Mouse (Mus musculus) MEL (cell line): Measurements from ENCODE around the gene Plcxd2. TPM values are rescaled to one million over a fixed set of nuclear protein-coding genes. Genes with fewer than 3 reads are reported as not detected.

ENCODE experiments used
- DNase-seq: peaks from one replicate; pipeline ENCODE4 v3.0.0; 2011; ENCODE audit warnings: low read depth, low spot score
- H3K27ac ChIP-seq: 2 replicates; pipeline ENCODE4 v1.5.1; 2012; ENCODE audit warnings: low read depth, mild to moderate bottlenecking, control low read depth, low read length, moderate library complexity; ENCODE audit not compliant: control insufficient read depth
- H3K27me3 ChIP-seq, 2 experiments: fragments of 150-350 bp in 1 of 2; sonication (generic) in 1 of 2; 2 replicates each; pipeline ENCODE4 v1.6.1; 2012; ENCODE audit warnings: low read length in 2 of 2, mild to moderate bottlenecking in 2 of 2, improper control_type of control experiment in 1 of 2, moderate library complexity in 1 of 2; ENCODE audit not compliant: insufficient read depth in 2 of 2, control insufficient read depth in 1 of 2
- H3K36me3 ChIP-seq, 2 experiments: 2 replicates each; pipeline ENCODE4 v1.6.1; 2012 to 2014; ENCODE audit warnings: low read length in 2 of 2, improper control_type of control experiment in 1 of 2, inconsistent platforms in 1 of 2, mild to moderate bottlenecking in 1 of 2; ENCODE audit not compliant: insufficient read depth in 2 of 2, control insufficient read depth in 1 of 2
- H3K4me1 ChIP-seq, 2 experiments: fragments of 150-350 bp in 1 of 2; sonication (generic) in 1 of 2; 2 replicates each; pipeline ENCODE4 v1.6.1; 2012; ENCODE audit warnings: low read length in 2 of 2, improper control_type of control experiment in 1 of 2, mild to moderate bottlenecking in 1 of 2; ENCODE audit not compliant: insufficient read depth in 2 of 2, control insufficient read depth in 1 of 2
- H3K4me3 ChIP-seq, 2 experiments: fragments of 150-350 bp in 1 of 2; sonication (generic) in 1 of 2; 2 replicates each; pipeline ENCODE4 v1.5.1; 2012; ENCODE audit warnings: low read depth in 2 of 2, low read length in 2 of 2, mild to moderate bottlenecking in 2 of 2, moderate library complexity in 2 of 2, control low read depth in 1 of 2, improper control_type of control experiment in 1 of 2; ENCODE audit not compliant: control insufficient read depth in 1 of 2, insufficient read depth in 1 of 2
- H3K79me2 ChIP-seq: 2 replicates; pipeline ENCODE4 v1.6.1; 2012; ENCODE audit warnings: mild to moderate bottlenecking, low read length, moderate library complexity; ENCODE audit not compliant: control insufficient read depth, poor library complexity, insufficient read depth
- H3K9ac ChIP-seq: 2 replicates; pipeline ENCODE4 v1.6.1; 2012; ENCODE audit warnings: low read depth, mild to moderate bottlenecking, control low read depth, low read length, moderate library complexity; ENCODE audit not compliant: control insufficient read depth, poor library complexity, severe bottlenecking
- H3K9me3 ChIP-seq: fragments of 150-350 bp; sonication (generic); replicated peaks from 2 replicates; pipeline ENCODE4 v1.6.1; 2012; ENCODE audit warnings: mild to moderate bottlenecking, low read length, improper control_type of control experiment, moderate library complexity; ENCODE audit not compliant: insufficient read depth
- BHLHE40 ChIP-seq: IDR thresholded peaks from 2 replicates; pipeline ENCODE4 v1.6.1; 2012; ENCODE audit warnings: low read depth, mild to moderate bottlenecking, inconsistent platforms, low read length, improper control_type of control experiment, borderline replicate concordance
- CHD1 ChIP-seq: IDR thresholded peaks from 2 replicates; pipeline ENCODE4 v1.6.1; 2012; ENCODE audit warnings: low read depth, mild to moderate bottlenecking, inconsistent platforms, low read length, improper control_type of control experiment
- CHD2 ChIP-seq: IDR thresholded peaks from 2 replicates; pipeline ENCODE4 v1.6.1; 2011; ENCODE audit warnings: low read length, improper control_type of control experiment
- E2F4 ChIP-seq: IDR thresholded peaks from 2 replicates; pipeline ENCODE4 v1.6.1; 2011; ENCODE audit warnings: low read depth, low read length, improper control_type of control experiment, borderline replicate concordance
- GATA1 ChIP-seq: IDR thresholded peaks from 2 replicates; pipeline ENCODE4 v1.6.1; 2011; ENCODE audit warnings: low read depth, low read length, improper control_type of control experiment
- HCFC1 ChIP-seq: IDR thresholded peaks from 2 replicates; pipeline ENCODE4 v1.6.1; 2012; ENCODE audit warnings: low read depth, mild to moderate bottlenecking, inconsistent platforms, low read length, improper control_type of control experiment, moderate library complexity
- JUND ChIP-seq: IDR thresholded peaks from 2 replicates; pipeline ENCODE4 v1.6.1; 2011; ENCODE audit warnings: low read depth, mild to moderate bottlenecking, improper control_type of control experiment, low read length
- KAT2A ChIP-seq: conservative IDR thresholded peaks from 2 replicates; pipeline ENCODE4 v1.6.1; 2012; ENCODE audit warnings: low read depth, low read length, improper control_type of control experiment, inconsistent platforms
- MAFK ChIP-seq: IDR thresholded peaks from 2 replicates; pipeline ENCODE4 v1.6.1; 2011; ENCODE audit warnings: low read depth, mild to moderate bottlenecking, low read length, improper control_type of control experiment, borderline replicate concordance
- MAZ ChIP-seq: IDR thresholded peaks from 2 replicates; pipeline ENCODE4 v1.6.1; 2012; ENCODE audit warnings: low read depth, mild to moderate bottlenecking, inconsistent platforms, low read length, improper control_type of control experiment
- MEF2A ChIP-seq: IDR thresholded peaks from 2 replicates; pipeline ENCODE4 v1.6.1; 2014; ENCODE audit warnings: low read depth, mild to moderate bottlenecking, inconsistent platforms, low read length, improper control_type of control experiment; ENCODE audit not compliant: poor library complexity, insufficient replicate concordance, severe bottlenecking; ENCODE audit errors: extremely low read depth
- MYC ChIP-seq: IDR thresholded peaks from 2 replicates; pipeline ENCODE4 v1.6.1; 2011; ENCODE audit warnings: low read depth, mild to moderate bottlenecking, low read length, improper control_type of control experiment, moderate library complexity
- NELFE ChIP-seq: IDR thresholded peaks from 2 replicates; pipeline ENCODE4 v1.6.1; 2011; ENCODE audit warnings: low read depth, low read length, improper control_type of control experiment
- NRF1 ChIP-seq: IDR thresholded peaks from 2 replicates; pipeline ENCODE4 v1.6.1; 2014; ENCODE audit warnings: low read depth, mild to moderate bottlenecking, inconsistent platforms, low read length, improper control_type of control experiment, moderate library complexity; ENCODE audit not compliant: poor library complexity, insufficient read depth, severe bottlenecking
- POLR2A ChIP-seq, 2 experiments: IDR thresholded peaks; 2 replicates each; pipeline ENCODE4 v1.6.1; 2011 to 2012; ENCODE audit warnings: low read length in 2 of 2, mild to moderate bottlenecking in 2 of 2, control low read depth in 1 of 2, improper control_type of control experiment in 1 of 2, low read depth in 1 of 2, moderate library complexity in 1 of 2; ENCODE audit not compliant: control insufficient read depth in 1 of 2, insufficient read depth in 1 of 2, poor library complexity in 1 of 2
- POLR2AphosphoS2 ChIP-seq: IDR thresholded peaks from 2 replicates; pipeline ENCODE4 v1.6.1; 2011; ENCODE audit warnings: low read length, improper control_type of control experiment
- RCOR1 ChIP-seq: IDR thresholded peaks from 2 replicates; pipeline ENCODE4 v1.6.1; 2012; ENCODE audit warnings: low read depth, mild to moderate bottlenecking, inconsistent platforms, low read length, improper control_type of control experiment
- SIN3A ChIP-seq: IDR thresholded peaks from 2 replicates; pipeline ENCODE4 v1.6.1; 2012; ENCODE audit warnings: low read length, improper control_type of control experiment, inconsistent platforms
- TBP ChIP-seq: IDR thresholded peaks from 2 replicates; pipeline ENCODE4 v1.8.0; 2011; ENCODE audit warnings: low read depth, low read length, improper control_type of control experiment
- TCF12 ChIP-seq: IDR thresholded peaks from 2 replicates; pipeline ENCODE4 v1.6.1; 2014; ENCODE audit warnings: low read depth, mild to moderate bottlenecking, inconsistent platforms, low read length, improper control_type of control experiment, moderate library complexity
- UBTF ChIP-seq: IDR thresholded peaks from 2 replicates; pipeline ENCODE4 v1.6.1; 2012; ENCODE audit warnings: low read depth, mild to moderate bottlenecking, inconsistent platforms, low read length, improper control_type of control experiment, moderate library complexity, borderline replicate concordance; ENCODE audit not compliant: insufficient read depth
- USF1 ChIP-seq: IDR thresholded peaks from 2 replicates; pipeline ENCODE4 v1.6.1; 2014; ENCODE audit warnings: low read depth, mild to moderate bottlenecking, inconsistent platforms, low read length, improper control_type of control experiment, moderate library complexity
- USF2 ChIP-seq, 2 experiments: IDR thresholded peaks; 2 replicates each; pipeline ENCODE4 v1.6.1; 2011 to 2012; ENCODE audit warnings: improper control_type of control experiment in 2 of 2, low read length in 2 of 2, borderline replicate concordance in 1 of 2, inconsistent platforms in 1 of 2, low read depth in 1 of 2, mild to moderate bottlenecking in 1 of 2; ENCODE audit not compliant: insufficient read depth in 1 of 2
- ZKSCAN1 ChIP-seq: IDR thresholded peaks from 2 replicates; pipeline ENCODE4 v1.6.1; 2012; ENCODE audit warnings: low read depth, mild to moderate bottlenecking, inconsistent platforms, low read length, improper control_type of control experiment, moderate library complexity
- ZNF384 ChIP-seq: IDR thresholded peaks from 2 replicates; pipeline ENCODE4 v1.6.1; 2012; ENCODE audit warnings: low read depth, mild to moderate bottlenecking, inconsistent platforms, low read length, improper control_type of control experiment
- polyA plus RNA-seq, 2 experiments: library from polyadenylated mRNA; stranded (reverse) in 1 of 2; unstranded in 1 of 2; fragments of >175 nt in 1 of 2; fragments of >200 nt in 1 of 2; gene quantifications; 2 replicates each; pipeline versions ENCODE4 v1.2.1 to v1.2.4; 2012; ENCODE audit warnings: low replicate concordance in 2 of 2, low read depth in 1 of 2; ENCODE audit not compliant: insufficient read length in 2 of 2, insufficient read depth in 1 of 2, missing spikeins in 1 of 2
- total RNA-seq: library from RNA; depleted of rRNA; stranded (reverse); fragments of 300-350 nt; gene quantifications from 2 replicates; pipeline ENCODE4 v1.2.3, GENCODE M21; 2012

Gene Plcxd2
- total and polyA plus RNA-seq, 3 experiments: not detected

DNA sequence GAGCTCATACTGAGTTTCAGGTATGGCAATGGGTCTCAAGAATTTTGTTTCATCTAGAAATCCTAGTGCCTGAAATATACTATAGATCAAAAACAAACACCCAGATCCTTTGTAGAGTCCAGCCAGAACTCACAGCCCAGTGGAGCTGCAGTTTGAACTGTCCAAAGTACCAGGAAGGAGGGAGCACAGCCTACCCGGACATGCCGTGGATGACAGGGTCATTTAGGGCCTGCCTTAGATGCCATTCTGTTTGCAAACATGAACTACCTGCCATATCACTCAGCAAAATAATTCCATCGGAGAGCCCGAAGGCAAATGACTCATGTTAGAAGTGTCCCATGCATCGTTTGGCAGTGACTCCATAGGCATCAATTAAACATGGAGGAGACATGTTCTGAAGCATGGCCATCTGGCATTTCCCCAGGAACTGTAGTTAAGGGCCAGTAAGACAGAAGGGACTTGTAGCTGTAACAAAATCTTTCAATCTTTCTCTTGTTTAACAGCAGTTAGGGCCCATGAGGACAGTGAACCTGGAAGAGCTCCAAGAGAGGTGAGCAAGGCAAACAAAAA is 1.9 kb downstream of the Plcxd2 start:
- Histone ChIP-seq H3K9me3 (no peaks in the 10 kb centered on the region), H3K9ac (no peak overlapping the region), H3K27ac (no peak overlapping the region), H3K4me1 (no peaks in the 10 kb centered on the region), H3K79me2 (no peaks in the 10 kb centered on the region), H3K27me3 (no peaks in the 10 kb centered on the region), H3K4me3 (no peak overlapping the region), H3K36me3 (no peaks in the 10 kb centered on the region)
- no peak for TF ChIP-seq USF1
- TF ChIP-seq NRF1: no peak
- TF ChIP-seq MAFK: no peak
- no peak for TF ChIP-seq SIN3A
- no peak for TF ChIP-seq POLR2A (IDR thresholded peaks at IDR 0.05; ENCODE audit: control insufficient read depth in 1 of 2, insufficient read depth in 1 of 2, low read depth in 1 of 2, low read length in 2 of 2, poor library complexity in 1 of 2)
- no peak for TF ChIP-seq USF2 (IDR thresholded peaks at IDR 0.05; ENCODE audit: borderline replicate concordance in 1 of 2, insufficient read depth in 1 of 2, low read depth in 1 of 2, low read length in 2 of 2)
- no peak for TF ChIP-seq BHLHE40
- no peak for TF ChIP-seq TBP
- TF ChIP-seq HCFC1: no peak
- TF ChIP-seq ZKSCAN1: no peak
- no peak for TF ChIP-seq GATA1
- TF ChIP-seq POLR2AphosphoS2: no peak
- TF ChIP-seq CHD2: no peak
- no peak for DNase-seq

DNA sequence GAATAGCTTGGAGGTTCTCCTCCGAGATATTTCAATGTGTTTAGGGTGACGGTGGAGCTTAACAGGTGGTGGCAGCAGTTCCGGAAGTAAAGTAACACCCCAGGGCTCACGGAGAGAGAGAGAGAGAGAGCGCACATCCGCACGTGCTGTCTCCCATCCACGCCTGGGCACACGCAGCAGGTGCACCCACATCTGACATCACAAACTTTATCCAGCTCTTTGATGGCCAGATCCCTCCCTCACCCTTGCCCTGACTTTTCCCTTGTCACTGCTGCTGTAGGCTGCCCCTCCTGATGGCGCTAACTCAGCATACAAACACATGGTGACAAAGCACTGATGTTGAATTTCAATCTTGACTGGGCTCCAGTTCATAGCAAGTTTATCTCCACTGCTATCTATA is 3.8 kb downstream of the Plcxd2 start:
- no peaks in the 10 kb centered on the region for H3K79me2 ChIP-seq
- no peak for DNase-seq
- H3K9ac ChIP-seq: no peak overlapping the region
- no peak overlapping the region for H3K4me3 ChIP-seq
- no peaks in the 10 kb centered on the region for H3K27me3 ChIP-seq
- H3K9me3 ChIP-seq: no peaks in the 10 kb centered on the region
- no peaks in the 10 kb centered on the region for H3K4me1 ChIP-seq
- H3K36me3 ChIP-seq: no peaks in the 10 kb centered on the region
- no peak overlapping the region for H3K27ac ChIP-seq
- no peak for TF ChIP-seq E2F4
- TF ChIP-seq MYC: no peak
- no peak for TF ChIP-seq KAT2A
- no peak for TF ChIP-seq TCF12
- TF ChIP-seq CHD2: no peak
- no peak for TF ChIP-seq JUND
- no peak for TF ChIP-seq ZNF384
- TF ChIP-seq MAZ: no peak
- TF ChIP-seq RCOR1: no peak
- TF ChIP-seq BHLHE40: no peak
- TF ChIP-seq GATA1: no peak
- TF ChIP-seq USF2 (IDR thresholded peaks at IDR 0.05; ENCODE audit: borderline replicate concordance in 1 of 2, insufficient read depth in 1 of 2, low read depth in 1 of 2, low read length in 2 of 2): no peak
- TF ChIP-seq NELFE: no peak
- TF ChIP-seq TBP: no peak
- no peak for TF ChIP-seq MEF2A
- TF ChIP-seq UBTF: no peak
- TF ChIP-seq USF1: no peak
- no peak for TF ChIP-seq CHD1
